Mouse (Mus musculus): ENCODE results near the gene Gng7. TPM values are rescaled to one million over a fixed set of nuclear protein-coding genes. Genes with fewer than 3 reads are reported as not detected.

The Gng7 gene
- polyA plus RNA-seq, 1 experiment, result 1.9 TPM

DNA sequence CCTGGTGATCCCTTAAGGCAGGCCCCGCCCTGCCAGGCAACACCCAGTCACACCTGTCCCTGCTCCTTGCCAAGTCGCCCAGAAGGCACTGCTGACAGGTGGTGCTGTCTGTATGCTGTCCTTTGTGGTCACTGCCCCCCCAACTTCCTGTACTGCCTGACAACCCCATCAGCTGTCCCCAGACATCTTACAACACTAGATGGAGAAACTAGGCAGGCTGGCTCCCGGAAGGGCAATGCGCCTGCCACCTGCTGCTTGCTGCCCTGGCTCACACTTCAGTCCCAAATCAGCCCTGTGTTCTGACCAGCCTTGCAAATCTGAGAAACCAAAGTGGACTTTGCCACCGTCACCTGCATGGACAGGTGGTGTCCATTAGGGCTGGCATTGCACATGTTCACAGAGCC is 100.5 kb downstream of the Gng7 start:
- H3K4me1 ChIP-seq (ENCODE audit: control insufficient read depth, insufficient read depth, low read length), result 0 out of 2 replicates have a peak, but pooled peaks cover 7% of the 10 kb centered on the region
- no peaks in the 10 kb centered on the region for H3K27me3 ChIP-seq (replicated peaks; ENCODE audit: control insufficient read depth, insufficient read depth, low read length)
- no peaks in the 10 kb centered on the region for H3K36me3 ChIP-seq (ENCODE audit: control insufficient read depth, insufficient read depth, low read length)
- 63% methylated on average over 5 of the region's 5 CpGs for WGBS
- DNase-seq, result peak; percentile 58
- no peak overlapping the region for H3K4me3 ChIP-seq (ENCODE audit: insufficient read depth, low read depth, low read length)
- H3K27ac ChIP-seq (ENCODE audit: insufficient read depth, low read depth, low read length), result 0 out of 2 replicates have a peak overlapping the region, but pooled peaks have one; percentile 3
- TF ChIP-seq CTCF (conservative IDR thresholded peaks at IDR 0.05; ENCODE audit: insufficient read depth, insufficient read length, low read depth, low read length) (no peak), POLR2A (IDR thresholded peaks at IDR 0.05; ENCODE audit: low read depth, low read length) (no peak)

DNA sequence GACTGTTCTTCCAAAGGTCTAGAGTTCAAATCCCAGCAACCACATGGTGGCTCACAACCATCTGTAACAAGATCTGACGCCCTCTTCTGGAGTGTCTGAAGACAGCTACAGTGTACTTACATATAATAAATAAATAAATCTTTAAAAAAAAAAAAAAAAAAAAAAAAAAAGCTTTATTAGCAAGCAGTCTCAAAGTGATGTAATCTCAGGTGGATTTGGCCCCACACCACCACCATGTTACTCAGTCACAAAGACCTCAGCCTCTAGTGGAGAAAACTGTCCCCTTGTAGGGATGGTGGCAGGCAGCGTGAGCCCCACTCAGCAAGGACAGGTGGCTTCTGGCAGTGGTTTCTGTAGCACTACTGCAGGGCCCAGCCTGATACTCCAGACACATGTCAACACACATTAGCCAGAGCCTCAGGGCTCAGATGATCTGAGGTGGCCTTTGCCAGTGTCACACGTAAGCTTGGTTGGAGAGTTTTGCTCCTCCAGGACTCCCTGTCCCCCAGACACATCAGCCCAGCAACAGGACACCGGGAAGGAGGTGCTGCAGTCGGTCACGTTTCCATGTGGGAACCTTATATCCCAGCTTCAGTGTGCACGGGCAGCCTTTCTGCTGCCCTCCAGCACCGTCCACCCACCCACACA is 101.3 kb downstream of the Gng7 start:
- TF ChIP-seq CTCF (conservative IDR thresholded peaks at IDR 0.05; ENCODE audit: insufficient read depth, insufficient read length, low read depth, low read length) (no peak), POLR2A (IDR thresholded peaks at IDR 0.05; ENCODE audit: low read depth, low read length) (no peak)
- Histone ChIP-seq H3K36me3 (ENCODE audit: control insufficient read depth, insufficient read depth, low read length) (no peaks in the 10 kb centered on the region), H3K27ac (ENCODE audit: insufficient read depth, low read depth, low read length) (no peak overlapping the region), H3K4me1 (ENCODE audit: control insufficient read depth, insufficient read depth, low read length) (0 out of 2 replicates have a peak, but pooled peaks cover 7% of the 10 kb centered on the region), H3K4me3 (ENCODE audit: insufficient read depth, low read depth, low read length) (no peak overlapping the region), H3K27me3 (replicated peaks; ENCODE audit: control insufficient read depth, insufficient read depth, low read length) (no peaks in the 10 kb centered on the region)
- no peak for DNase-seq
- WGBS, result 70% methylated on average over 8 of the region's 8 CpGs

DNA sequence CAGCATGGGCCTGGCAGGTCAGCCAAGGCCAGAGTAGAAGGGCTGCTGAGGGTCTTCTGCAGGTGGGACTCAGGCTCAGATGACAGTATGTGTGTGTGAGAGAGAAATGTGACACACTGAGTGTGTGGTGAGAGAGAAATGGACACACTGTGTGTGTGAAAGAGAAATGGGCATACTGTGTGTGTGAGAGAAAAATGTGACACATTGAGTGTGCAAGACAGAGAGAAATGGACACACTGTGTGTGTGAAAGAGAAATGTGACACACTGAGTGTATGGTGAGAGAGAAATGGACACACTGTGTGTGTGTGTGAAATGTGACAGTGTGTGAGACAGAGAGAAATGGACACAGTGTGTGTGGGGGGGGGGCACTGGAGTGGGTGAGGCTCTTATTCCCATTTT is 102.9 kb downstream of the Gng7 start:
- H3K36me3 ChIP-seq (ENCODE audit: control insufficient read depth, insufficient read depth, low read length), result no peaks in the 10 kb centered on the region
- H3K27ac ChIP-seq (ENCODE audit: insufficient read depth, low read depth, low read length), result no peak overlapping the region
- H3K4me3 ChIP-seq (ENCODE audit: insufficient read depth, low read depth, low read length), result no peak overlapping the region
- H3K4me1 ChIP-seq (ENCODE audit: control insufficient read depth, insufficient read depth, low read length), result 0 out of 2 replicates have a peak, but pooled peaks cover 7% of the 10 kb centered on the region
- no peaks in the 10 kb centered on the region for H3K27me3 ChIP-seq (replicated peaks; ENCODE audit: control insufficient read depth, insufficient read depth, low read length)
- TF ChIP-seq POLR2A (IDR thresholded peaks at IDR 0.05; ENCODE audit: low read depth, low read length) (no peak), CTCF (conservative IDR thresholded peaks at IDR 0.05; ENCODE audit: insufficient read depth, insufficient read length, low read depth, low read length) (no peak)
- no peak for DNase-seq

DNA sequence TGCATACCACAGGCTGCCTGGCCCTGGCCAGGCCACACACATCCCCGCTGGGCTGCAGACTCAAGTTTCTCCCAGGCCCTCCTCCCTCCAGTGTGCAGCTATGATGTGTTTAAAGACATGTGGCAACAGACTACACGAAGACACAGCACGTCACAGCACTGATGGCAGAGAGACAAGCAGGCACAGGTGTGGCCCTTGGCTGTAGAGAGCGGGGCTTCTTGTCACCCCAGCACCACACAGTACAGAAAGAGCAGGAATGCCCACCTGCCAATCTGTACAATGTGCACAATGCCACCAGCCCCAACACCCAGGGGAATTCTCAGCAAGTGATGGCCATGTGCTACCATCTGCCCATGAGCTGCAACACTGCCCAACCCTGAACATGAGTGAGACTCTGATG is 103.4 kb downstream of the Gng7 start:
- H3K27me3 ChIP-seq (replicated peaks; ENCODE audit: control insufficient read depth, insufficient read depth, low read length), result no peaks in the 10 kb centered on the region
- 0 out of 2 replicates have a peak, but pooled peaks cover 7% of the 10 kb centered on the region for H3K4me1 ChIP-seq (ENCODE audit: control insufficient read depth, insufficient read depth, low read length)
- no peak overlapping the region for H3K4me3 ChIP-seq (ENCODE audit: insufficient read depth, low read depth, low read length)
- no peaks in the 10 kb centered on the region for H3K36me3 ChIP-seq (ENCODE audit: control insufficient read depth, insufficient read depth, low read length)
- TF ChIP-seq POLR2A (IDR thresholded peaks at IDR 0.05; ENCODE audit: low read depth, low read length), result no peak
- no peak for TF ChIP-seq CTCF (conservative IDR thresholded peaks at IDR 0.05; ENCODE audit: insufficient read depth, insufficient read length, low read depth, low read length)
- no peak overlapping the region for H3K27ac ChIP-seq (ENCODE audit: insufficient read depth, low read depth, low read length)
- no peak for DNase-seq
- 92% methylated on average over 4 of the region's 4 CpGs for WGBS

DNA sequence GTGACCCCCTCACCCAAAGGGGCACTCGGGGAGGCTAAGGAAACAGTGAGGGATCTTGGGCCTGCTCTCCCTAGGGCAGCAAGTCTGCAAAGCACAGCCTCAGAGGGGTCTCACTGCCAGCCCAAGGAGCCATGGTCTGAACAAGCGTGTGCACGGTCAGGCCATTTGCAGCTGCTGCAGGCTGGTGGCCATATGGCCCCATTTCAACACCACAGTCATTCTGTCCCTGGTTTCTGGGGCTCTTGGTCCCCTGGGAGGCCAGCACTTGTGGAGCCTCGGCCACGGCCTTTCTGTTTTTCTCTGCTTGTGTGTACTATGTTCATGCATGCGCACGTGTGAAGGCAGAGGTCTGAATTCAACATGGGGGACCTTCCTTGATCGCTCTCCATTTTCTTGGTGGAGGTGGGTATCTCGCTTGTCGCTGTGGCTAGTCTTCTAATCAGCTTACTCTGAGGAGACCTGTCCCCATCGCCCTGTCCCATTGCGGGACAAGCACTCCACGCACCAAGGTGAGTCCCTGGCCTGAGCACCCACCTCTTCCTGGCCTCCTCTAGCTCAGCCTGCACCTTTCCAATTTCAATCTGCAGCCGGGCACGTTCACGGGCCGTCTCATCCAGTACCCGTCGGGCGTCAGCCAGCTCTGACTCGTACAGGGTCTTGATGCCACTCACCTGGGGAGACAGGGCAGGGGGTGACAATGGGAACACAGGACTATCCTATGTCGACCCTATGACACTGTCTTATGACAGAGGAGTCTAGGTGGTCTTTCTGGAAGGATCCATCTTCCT is 105.2 kb downstream of the Gng7 start:
- TF ChIP-seq POLR2A (IDR thresholded peaks at IDR 0.05; ENCODE audit: low read depth, low read length), result no peak
- no peak for TF ChIP-seq CTCF (conservative IDR thresholded peaks at IDR 0.05; ENCODE audit: insufficient read depth, insufficient read length, low read depth, low read length)
- H3K4me1 ChIP-seq (ENCODE audit: control insufficient read depth, insufficient read depth, low read length), result 0 out of 2 replicates have a peak, but pooled peaks cover 7% of the 10 kb centered on the region
- H3K4me3 ChIP-seq (ENCODE audit: insufficient read depth, low read depth, low read length), result no peak overlapping the region
- WGBS, result 93% methylated on average over 22 of the region's 22 CpGs
- H3K27me3 ChIP-seq (replicated peaks; ENCODE audit: control insufficient read depth, insufficient read depth, low read length), result no peaks in the 10 kb centered on the region
- no peak for DNase-seq
- H3K27ac ChIP-seq (ENCODE audit: insufficient read depth, low read depth, low read length), result no peak overlapping the region
- no peaks in the 10 kb centered on the region for H3K36me3 ChIP-seq (ENCODE audit: control insufficient read depth, insufficient read depth, low read length)

DNA sequence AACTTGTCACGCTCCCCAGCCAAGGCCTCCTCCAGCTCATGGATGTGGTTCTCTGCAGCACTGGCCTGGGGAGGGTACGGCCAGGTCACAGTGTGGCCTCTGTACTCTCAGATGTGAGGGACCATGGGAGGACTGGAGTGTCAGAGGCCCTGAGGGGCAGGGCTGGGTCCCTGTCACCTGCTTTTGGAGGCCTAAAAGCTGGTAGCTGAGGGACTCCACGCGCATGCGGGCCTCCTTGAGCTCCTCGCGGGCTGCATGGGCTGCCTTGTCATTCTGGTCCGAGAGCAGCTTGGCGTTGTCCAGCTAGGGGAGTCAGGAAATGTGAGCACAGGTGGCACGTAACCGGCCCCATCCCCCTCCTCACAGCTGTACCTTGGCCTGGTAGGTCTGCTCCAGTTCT is 110.0 kb downstream of the Gng7 start:
- Histone ChIP-seq H3K4me3 (ENCODE audit: insufficient read depth, low read depth, low read length) (no peak overlapping the region), H3K27ac (ENCODE audit: insufficient read depth, low read depth, low read length) (no peak overlapping the region), H3K36me3 (ENCODE audit: control insufficient read depth, insufficient read depth, low read length) (no peaks in the 10 kb centered on the region), H3K4me1 (ENCODE audit: control insufficient read depth, insufficient read depth, low read length) (peaks cover 3% of the 10 kb centered on the region; the same call in 1 of the 2 replicates), H3K27me3 (replicated peaks; ENCODE audit: control insufficient read depth, insufficient read depth, low read length) (no peaks in the 10 kb centered on the region)
- 90% methylated on average over 11 of the region's 11 CpGs for WGBS
- no peak for TF ChIP-seq POLR2A (IDR thresholded peaks at IDR 0.05; ENCODE audit: low read depth, low read length)
- no peak for TF ChIP-seq CTCF (conservative IDR thresholded peaks at IDR 0.05; ENCODE audit: insufficient read depth, insufficient read length, low read depth, low read length)
- DNase-seq, result no peak

All from kidney, adult 2 months (tissue).